Mouse (Mus musculus) lung, postnatal 10 days (tissue): ENCODE results near the gene Slc25a3.

Experiments
- DNase-seq: peaks from one replicate; pipeline ENCODE4 v3.0.0; 2021

The Slc25a3 gene

DNA sequence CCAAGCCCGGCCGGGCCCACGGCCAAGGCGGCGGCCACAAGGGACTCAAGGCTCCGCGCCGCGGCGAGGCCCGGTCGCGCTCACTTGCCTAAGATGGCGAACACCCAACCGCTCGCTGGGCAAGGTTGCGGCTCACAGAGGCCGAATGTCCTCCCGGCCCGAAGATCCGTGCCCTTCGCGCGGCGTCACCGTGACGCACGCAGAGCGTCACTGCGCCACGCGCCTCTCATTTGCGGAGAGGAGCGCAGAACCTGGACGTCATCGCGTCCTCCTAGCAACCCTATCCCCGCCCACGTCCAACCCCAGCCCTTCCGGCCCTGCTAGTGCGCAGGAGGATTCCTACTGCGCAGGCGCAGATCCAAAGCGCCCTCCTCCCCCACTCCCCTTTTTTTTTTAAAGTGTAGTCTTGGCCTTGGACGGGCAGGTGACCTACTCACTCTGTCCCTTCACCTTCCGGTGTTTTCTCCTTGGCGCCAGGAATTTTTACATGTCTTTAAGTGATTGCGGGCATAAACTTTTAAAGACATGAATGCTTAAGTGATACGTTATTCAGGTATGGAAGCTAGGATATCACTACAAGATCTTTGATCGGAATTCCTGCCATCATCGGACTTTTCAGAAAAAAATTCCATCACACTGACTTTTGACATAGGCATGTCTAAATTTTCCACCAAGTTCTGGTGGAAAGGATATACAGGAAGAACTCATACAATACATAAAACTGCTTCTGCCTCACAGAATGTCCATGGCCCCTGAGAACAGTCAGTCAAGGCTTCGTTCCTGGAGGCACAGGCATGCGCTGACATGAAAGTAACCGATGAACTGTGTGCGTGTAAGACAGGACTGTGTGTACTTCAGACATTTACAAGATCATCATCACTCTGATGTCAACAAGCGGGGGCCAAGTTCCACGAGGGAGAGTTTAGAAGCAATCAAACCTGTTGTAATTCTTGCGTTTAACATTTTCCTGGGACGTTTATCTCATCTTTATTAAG lies at the start of gene Slc25a3:
Gene Slc25a3, minus strand, starts transcription at position 232 of the 995 bp plus-strand sequence.
- DNase-seq: peak; percentile 99

GRCm38 (mm10) chr10:91172329-91173100 lies 48.7 kb upstream of the Slc25a3 start:
- no peak for DNase-seq

GRCm38 (mm10) chr10:91171455-91172328 lies 47.8 kb upstream of the Slc25a3 start:
- DNase-seq: peak; percentile 94

DNA sequence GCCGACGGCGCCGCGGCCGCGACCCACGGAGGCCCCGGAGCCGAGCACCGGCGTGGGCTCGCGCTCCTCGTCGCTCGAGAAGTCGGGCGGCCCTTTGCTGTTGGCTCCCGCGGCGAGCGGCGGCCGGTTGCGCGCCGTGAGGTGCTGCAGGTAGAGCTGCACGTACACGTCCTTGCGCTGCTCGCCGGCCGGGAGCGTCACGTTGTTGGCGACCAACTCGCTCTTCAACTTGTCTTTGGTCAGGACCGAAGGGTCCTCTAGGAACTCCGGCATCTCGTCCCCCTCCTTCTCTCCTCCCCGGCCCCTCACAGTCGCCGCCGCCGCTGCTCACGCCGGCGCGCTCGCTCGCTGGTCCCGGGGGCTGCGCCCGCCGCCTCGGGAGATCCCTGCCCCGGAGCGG lies 47.2 kb upstream of the Slc25a3 start:
- no peak for DNase-seq

GRCm38 (mm10) chr10:91170143-91170941 lies 46.5 kb upstream of the Slc25a3 start:
- DNase-seq: peak; percentile 93

GRCm38 (mm10) chr10:91169414-91170065 lies 45.7 kb upstream of the Slc25a3 start:
- no peak for DNase-seq

DNA sequence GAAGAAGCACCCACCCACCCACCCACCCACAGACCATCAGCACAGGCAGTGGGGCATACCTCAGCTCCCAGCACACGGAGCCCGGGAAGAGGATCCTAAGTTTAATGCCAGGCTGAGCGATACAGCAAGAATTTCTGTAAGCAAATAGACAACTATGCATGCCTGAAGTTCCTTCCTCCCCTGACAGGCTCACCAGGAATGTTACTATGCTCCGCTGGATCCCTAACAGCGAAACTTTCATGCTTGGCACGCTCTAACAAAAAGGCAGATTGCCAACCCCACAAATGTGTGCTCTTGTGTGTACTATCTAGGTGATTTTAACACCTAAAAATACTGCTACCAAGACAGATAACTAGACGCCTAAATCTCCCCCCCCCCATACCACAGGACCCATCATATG lies 43.5 kb upstream of the Slc25a3 start:
- DNase-seq: no peak

DNA sequence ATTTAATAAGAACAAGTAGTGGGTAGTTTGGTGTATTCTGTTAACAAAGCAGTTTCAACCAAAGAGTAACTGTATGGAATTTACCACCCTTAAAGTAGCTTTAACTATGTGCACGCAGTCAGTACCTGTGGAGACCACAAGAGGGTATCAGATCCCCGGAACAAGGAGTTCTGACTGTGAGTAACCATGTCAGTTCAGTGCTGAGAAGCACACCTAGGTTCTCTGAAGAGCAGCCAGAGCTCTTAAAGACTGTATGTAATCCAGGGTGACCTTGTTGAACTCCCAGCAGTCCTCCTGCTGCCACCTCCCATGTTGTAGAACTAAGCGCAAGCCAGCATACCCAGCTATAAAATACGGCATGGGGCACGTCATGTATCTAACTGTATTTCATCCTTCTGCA lies 43.0 kb upstream of the Slc25a3 start:
- DNase-seq: peak; percentile 81

- DNase-seq: no peak
Measured at GRCm38 (mm10) chr10:91165850-91166249, 42.0 kb upstream of the Slc25a3 start.

DNA sequence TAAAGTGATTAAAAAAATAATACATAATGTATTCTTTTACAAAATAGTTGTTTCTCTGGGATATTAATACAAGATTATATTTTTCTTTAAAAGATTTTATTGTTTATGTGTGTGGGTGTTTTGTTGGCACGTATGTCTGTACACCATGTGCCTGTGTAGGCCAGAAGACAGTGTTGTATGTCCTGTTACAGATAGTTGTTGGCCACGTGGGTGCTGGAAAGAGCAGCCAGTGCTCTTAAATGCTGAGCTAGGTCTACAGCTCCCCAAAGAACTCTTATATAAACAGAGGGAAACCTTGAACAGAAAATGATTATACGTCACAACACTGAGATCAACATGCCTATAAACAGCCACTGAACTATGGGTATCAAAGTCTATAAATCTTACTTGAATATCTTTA lies 40.6 kb upstream of the Slc25a3 start:
- no peak for DNase-seq

- no peak for DNase-seq
Measured at GRCm38 (mm10) chr10:91162511-91163163, 38.8 kb upstream of the Slc25a3 start.

GRCm38 (mm10) chr10:91162077-91162476 lies 38.2 kb upstream of the Slc25a3 start:
- no peak for DNase-seq

DNA sequence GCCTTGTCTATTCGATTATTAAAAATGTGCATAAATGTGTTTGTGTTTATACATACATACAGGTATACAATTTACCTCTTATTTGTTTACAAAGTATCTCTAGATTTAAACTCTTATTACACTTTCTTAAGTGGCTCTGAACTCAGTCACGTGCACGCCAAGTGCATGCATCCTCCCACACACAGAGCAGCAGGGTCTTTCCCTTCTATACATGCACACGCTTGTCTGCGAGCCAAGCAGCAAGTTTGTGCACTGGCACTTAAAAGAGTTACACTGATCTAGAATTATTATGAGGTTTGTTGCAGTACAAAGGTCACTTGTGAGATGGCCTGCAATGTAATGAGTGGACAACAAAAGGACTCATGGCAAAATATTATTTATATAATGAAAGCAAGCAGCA lies 37.1 kb upstream of the Slc25a3 start:
- no peak for DNase-seq

- DNase-seq: no peak
Measured at GRCm38 (mm10) chr10:91158442-91158841, 34.6 kb upstream of the Slc25a3 start.

DNA sequence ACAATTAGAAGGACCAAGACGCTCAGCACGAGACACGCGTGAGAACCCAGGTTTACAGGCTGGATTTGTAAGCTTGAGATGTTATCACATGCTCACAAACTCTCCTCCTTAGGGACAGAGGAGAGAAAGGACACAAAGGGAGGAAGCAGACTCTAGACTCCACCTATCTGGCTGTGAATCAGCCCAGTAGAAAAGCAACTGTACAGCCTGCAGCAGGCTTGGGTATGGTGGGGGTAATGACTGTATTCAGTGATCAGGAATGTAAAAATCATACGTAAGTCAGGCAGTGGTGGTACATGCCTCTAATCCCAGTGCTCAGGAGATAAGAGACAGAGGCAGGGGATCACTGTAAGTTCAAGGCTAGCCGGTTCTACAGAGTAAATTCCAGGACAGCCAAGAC lies 32.5 kb upstream of the Slc25a3 start:
- peak; percentile 51 for DNase-seq

DNA sequence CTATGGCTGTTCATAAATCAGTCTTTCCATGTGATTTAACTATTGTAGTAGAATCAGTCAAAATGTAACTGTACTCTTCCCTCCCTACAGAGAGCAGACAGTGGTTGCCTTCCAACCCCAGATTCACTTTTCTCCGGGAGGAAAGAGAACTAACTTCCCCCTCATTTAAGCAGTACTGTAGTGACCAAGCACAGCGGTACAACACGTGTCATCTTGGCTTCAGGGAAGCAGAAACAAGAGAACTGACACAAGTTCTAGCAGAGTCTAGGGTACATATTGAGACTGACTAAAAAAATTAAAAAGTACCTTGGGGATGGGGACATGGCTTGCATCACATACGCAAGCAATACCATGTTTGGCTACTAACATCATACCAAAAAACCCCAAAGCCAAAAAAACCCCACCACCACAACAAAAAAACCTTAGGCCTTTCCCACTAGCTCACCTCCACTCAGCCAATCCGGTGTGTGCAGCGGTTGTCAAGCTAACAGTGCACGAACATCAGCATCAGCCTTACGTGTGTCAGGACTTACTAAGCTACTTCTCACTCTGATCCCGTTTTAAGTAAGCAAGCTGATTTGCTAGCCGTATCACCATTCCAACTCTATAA lies 30.1 kb upstream of the Slc25a3 start:
- DNase-seq: no peak

GRCm38 (mm10) chr10:91145413-91145812 lies 21.6 kb upstream of the Slc25a3 start:
- DNase-seq: no peak

DNA sequence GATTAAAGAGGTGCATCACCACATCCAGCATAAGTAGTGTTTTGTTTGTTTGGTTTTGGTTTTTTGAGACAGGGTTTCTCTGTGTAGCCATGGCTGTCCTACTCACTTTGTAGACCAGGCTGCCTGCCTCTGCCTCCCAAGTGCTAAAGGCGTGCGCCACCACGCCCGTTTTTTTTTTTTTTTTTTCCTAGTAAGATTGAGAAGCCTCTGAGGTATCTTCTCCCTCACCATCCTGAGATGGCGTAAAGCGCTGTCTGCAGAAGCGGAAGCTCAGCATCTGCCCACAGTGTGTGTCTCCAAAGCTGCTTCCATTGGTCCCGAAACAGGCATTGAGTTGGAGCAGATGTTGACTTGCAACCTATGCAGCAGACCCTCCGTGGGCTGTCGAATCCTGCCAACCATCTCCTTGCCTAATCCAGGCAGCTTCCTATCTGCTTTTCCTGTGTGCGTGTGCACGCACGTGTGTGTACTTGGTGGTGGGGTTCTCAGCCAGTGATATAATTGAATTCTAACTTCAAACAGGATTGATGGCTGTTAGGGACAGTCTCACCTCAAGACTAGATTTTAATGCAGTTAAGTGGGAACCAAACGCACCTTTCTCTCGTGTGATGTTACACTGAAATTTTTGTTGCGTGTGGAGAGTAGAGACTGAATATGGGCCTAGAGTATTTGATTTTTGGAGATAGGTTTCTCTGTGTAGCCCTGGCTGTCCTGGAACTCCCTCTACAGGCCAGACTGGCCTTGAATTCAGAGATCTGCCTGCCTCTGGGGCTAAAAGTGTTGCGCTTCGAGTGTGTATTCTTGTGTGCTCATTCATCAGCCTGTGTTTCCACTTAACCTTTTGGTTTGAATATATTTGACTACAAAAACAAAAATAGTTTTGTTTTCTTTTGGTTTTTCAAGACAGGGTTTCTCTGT lies 19.7 kb upstream of the Slc25a3 start:
- DNase-seq: no peak

GRCm38 (mm10) chr10:91142654-91143191 lies 18.9 kb upstream of the Slc25a3 start:
- DNase-seq: no peak
